Mouse (Mus musculus): ENCODE measurements at regions not wholly inside any gene's neighbourhood (a gene's known extent, or its start where the extent isn't known, plus 50 kb on each side); places are given as distances from the start of the nearest gene placed in this dataset.

DNA sequence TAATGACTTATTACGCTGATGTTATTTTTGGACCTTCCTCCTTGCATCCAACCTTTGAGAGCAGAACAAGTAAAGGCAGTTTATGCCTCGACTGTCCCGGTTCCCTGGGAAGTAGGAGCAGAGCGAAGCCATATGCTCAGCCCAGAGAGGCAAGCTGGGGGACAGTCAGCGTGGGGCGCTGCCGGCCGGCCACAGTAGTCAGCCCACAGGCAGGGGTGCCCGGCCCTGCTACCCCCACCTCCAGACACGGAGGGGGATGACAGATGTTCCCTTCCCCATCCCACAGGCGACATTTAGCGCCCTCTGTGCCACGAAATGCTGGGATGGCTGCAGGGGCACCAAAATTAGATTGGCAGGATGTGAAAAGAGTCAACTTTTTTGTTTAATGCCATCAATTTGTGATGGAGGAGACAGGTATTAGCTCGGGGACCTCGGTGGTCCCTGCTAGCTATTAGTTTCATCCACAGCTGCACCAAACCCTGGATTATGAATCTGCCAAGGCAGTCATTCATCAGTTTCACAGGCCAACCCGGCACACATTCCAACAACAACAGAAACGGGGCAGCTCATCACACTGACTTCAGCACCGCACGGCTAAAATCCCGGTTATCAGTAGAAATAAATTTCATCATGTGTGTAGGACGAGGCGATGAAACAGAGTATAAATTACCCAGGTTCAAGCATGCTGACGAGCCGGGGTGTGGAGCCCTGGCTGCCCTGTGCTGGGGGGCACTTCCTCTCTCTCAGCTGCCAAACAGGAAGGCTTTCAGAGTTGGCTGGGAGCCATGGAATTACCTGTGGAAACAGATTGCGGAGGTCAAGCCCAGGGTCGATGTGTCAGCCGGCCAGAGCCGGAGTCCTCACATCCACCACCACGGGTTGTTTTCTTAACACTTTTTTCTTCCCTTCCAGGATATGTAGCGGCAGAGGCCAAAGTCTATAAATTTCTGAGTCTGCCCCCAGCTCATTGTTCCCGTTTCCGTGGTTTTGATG lies 392.3 kb upstream of the Mgmt start:
- TF ChIP-seq GATA1 (IDR thresholded peaks at IDR 0.05; ENCODE audit: low read length): no peak
- TF ChIP-seq TAL1 (IDR thresholded peaks at IDR 0.05; ENCODE audit: low read length): no peak
